Mouse (Mus musculus) thymus, postnatal 14 days (tissue): ENCODE data around the gene Rusc2.

ENCODE experiments used
- DNase-seq: peaks from one replicate; pipeline ENCODE4 v3.0.0; 2021

Gene Rusc2

GRCm38 (mm10) chr4:43386932-43387331 is 5.2 kb downstream of the Rusc2 start:
- no peak for DNase-seq

- no peak for DNase-seq
Measured at GRCm38 (mm10) chr4:43389390-43389789, 7.6 kb downstream of the Rusc2 start.

- DNase-seq, result no peak
Measured at GRCm38 (mm10) chr4:43389845-43390440, 8.2 kb downstream of the Rusc2 start.

GRCm38 (mm10) chr4:43391521-43392050 is 9.8 kb downstream of the Rusc2 start:
- no peak for DNase-seq

GRCm38 (mm10) chr4:43394345-43394891 is 12.6 kb downstream of the Rusc2 start:
- DNase-seq, result no peak

GRCm38 (mm10) chr4:43395147-43395546 is 13.4 kb downstream of the Rusc2 start:
- DNase-seq, result no peak

- no peak for DNase-seq
Measured at GRCm38 (mm10) chr4:43395836-43396235, 14.1 kb downstream of the Rusc2 start.

GRCm38 (mm10) chr4:43396381-43396780 is 14.6 kb downstream of the Rusc2 start:
- no peak for DNase-seq

- DNase-seq, result no peak
Measured at GRCm38 (mm10) chr4:43398014-43398413, 16.2 kb downstream of the Rusc2 start.

GRCm38 (mm10) chr4:43398829-43399331 is 17.1 kb downstream of the Rusc2 start:
- DNase-seq, result no peak

- DNase-seq, result no peak
Measured at GRCm38 (mm10) chr4:43399391-43400131, 17.8 kb downstream of the Rusc2 start.

- DNase-seq, result no peak
Measured at GRCm38 (mm10) chr4:43400976-43401375, 19.2 kb downstream of the Rusc2 start.

GRCm38 (mm10) chr4:43401486-43401885 is 19.7 kb downstream of the Rusc2 start:
- no peak for DNase-seq

GRCm38 (mm10) chr4:43402212-43402611 is 20.4 kb downstream of the Rusc2 start:
- no peak for DNase-seq

- DNase-seq, result no peak
Measured at GRCm38 (mm10) chr4:43404697-43405096, 22.9 kb downstream of the Rusc2 start.

GRCm38 (mm10) chr4:43406162-43406971 is 24.6 kb downstream of the Rusc2 start:
- DNase-seq, result no peak

- no peak for DNase-seq
Measured at GRCm38 (mm10) chr4:43407071-43407920, 25.5 kb downstream of the Rusc2 start.

GRCm38 (mm10) chr4:43414761-43415160 is 33.0 kb downstream of the Rusc2 start:
- DNase-seq, result no peak

- DNase-seq, result no peak
Measured at GRCm38 (mm10) chr4:43415221-43416070, 33.7 kb downstream of the Rusc2 start.

- no peak for DNase-seq
Measured at GRCm38 (mm10) chr4:43416071-43416490, 34.3 kb downstream of the Rusc2 start.
